ENCODE assay signal across 29 mouse cellular contexts in genomic region chr1:73061491-73062233, GRCm38 (mm10). TPM values are rescaled to one million over a fixed set of nuclear protein-coding genes. Genes with fewer than 3 reads are reported as not detected.
DNase-seq lines count a peak whose midpoint lies in the region; ATAC-seq and TF ChIP-seq lines count a peak whose summit lies in the region.
"Had no signal": no experiment of that assay in that cellular context is flagged by ENCODE, and none has a peak within 500 bp of the region (broad histone marks: within the 10 kb centered on the region; RNA-seq: fewer than 3 reads in every experiment).

No protein-coding gene starts in this region.

- TF ChIP-seq CTCF in lung, postnatal 0 days (IDR thresholded peaks at IDR 0.05): no peak
- no peak for TF ChIP-seq CTCF in layer of hippocampus, adult 2 months (conservative IDR thresholded peaks at IDR 0.05)

- TF ChIP-seq POLR2A in limb, embryonic 14.5 days (IDR thresholded peaks at IDR 0.05; ENCODE audit: borderline replicate concordance, extremely low read depth, insufficient read depth, insufficient read length): no peak

- TF ChIP-seq EP300 in lung, postnatal 0 days (IDR thresholded peaks at IDR 0.05): no peak

- H3K27ac ChIP-seq in hindbrain, embryonic 10.5 days: peak overlapping the region; percentile 46
- H3K27ac ChIP-seq in hindbrain, embryonic 11.5 days (ENCODE audit: low read depth, low read length): no peak overlapping the region
- H3K27ac ChIP-seq in lung, postnatal 0 days (ENCODE audit: low read length): no peak overlapping the region
- peak overlapping the region; percentile 33; the same call in 1 of the 2 replicates for H3K27ac ChIP-seq in kidney, embryonic 15.5 days
- 0 out of 2 replicates have a peak overlapping the region, but pooled peaks have one; percentile 8 for H3K27ac ChIP-seq in limb, embryonic 14.5 days (replicated peaks; ENCODE audit: low read depth, low read length)
- H3K27ac ChIP-seq in layer of hippocampus, adult 2 months: no peak overlapping the region
- no peak overlapping the region for H3K27ac ChIP-seq in heart, embryonic 12.5 days (ENCODE audit: poor library complexity, severe bottlenecking)
- H3K27ac ChIP-seq: forebrain, embryonic 12.5 days; hindbrain, embryonic 15.5 days; intestine, embryonic 15.5 days; liver, embryonic 12.5 days; macrophage had no signal

- H3K4me2 ChIP-seq in hindbrain, embryonic 11.5 days (replicated peaks; ENCODE audit: low read depth, low read length): no peak overlapping the region
- H3K4me2 ChIP-seq in lung, postnatal 0 days (replicated peaks; ENCODE audit: low read depth, low read length): no peak overlapping the region
- H3K4me2 ChIP-seq in kidney, embryonic 15.5 days: no peak overlapping the region
- no peak overlapping the region for H3K4me2 ChIP-seq in limb, embryonic 14.5 days (replicated peaks; ENCODE audit: low read depth, low read length, severe bottlenecking)
- no peak overlapping the region for H3K4me2 ChIP-seq in heart, embryonic 12.5 days
- H3K4me2 ChIP-seq: forebrain, embryonic 12.5 days; heart, embryonic 11.5 days; hindbrain, embryonic 15.5 days; intestine, embryonic 15.5 days; liver, embryonic 12.5 days; midbrain, embryonic 11.5 days had no signal

- no peak overlapping the region for H3K4me3 ChIP-seq in hindbrain, embryonic 10.5 days
- H3K4me3 ChIP-seq in hindbrain, embryonic 11.5 days (ENCODE audit: low read depth, low read length): no peak overlapping the region
- no peak overlapping the region for H3K4me3 ChIP-seq in lung, postnatal 0 days (ENCODE audit: low read depth, low read length)
- no peak overlapping the region for H3K4me3 ChIP-seq in kidney, embryonic 15.5 days (replicated peaks)
- no peak overlapping the region for H3K4me3 ChIP-seq in limb, embryonic 14.5 days (replicated peaks; ENCODE audit: low read length)
- no peak overlapping the region for H3K4me3 ChIP-seq in layer of hippocampus, adult 2 months
- H3K4me3 ChIP-seq in heart, embryonic 12.5 days: no peak overlapping the region
- H3K4me3 ChIP-seq: forebrain, embryonic 12.5 days; hindbrain, embryonic 15.5 days; intestine, embryonic 15.5 days; liver, embryonic 12.5 days had no signal

- H3K9ac ChIP-seq in hindbrain, embryonic 11.5 days (ENCODE audit: low read depth, low read length): no peak overlapping the region
- no peak overlapping the region for H3K9ac ChIP-seq in lung, postnatal 0 days (replicated peaks; ENCODE audit: low read depth)
- H3K9ac ChIP-seq in kidney, embryonic 15.5 days: no peak overlapping the region
- no peak overlapping the region for H3K9ac ChIP-seq in limb, embryonic 14.5 days (ENCODE audit: low read depth, low read length, severe bottlenecking)
- H3K9ac ChIP-seq in heart, embryonic 12.5 days: no peak overlapping the region
- H3K9ac ChIP-seq: forebrain, embryonic 12.5 days; hindbrain, embryonic 15.5 days; intestine, embryonic 15.5 days; liver, embryonic 12.5 days had no signal

- H3K9me3 ChIP-seq in hindbrain, embryonic 10.5 days: no peaks in the 10 kb centered on the region
- H3K9me3 ChIP-seq in hindbrain, embryonic 11.5 days (ENCODE audit: control insufficient read depth, low read length): no peaks in the 10 kb centered on the region
- no peaks in the 10 kb centered on the region for H3K9me3 ChIP-seq in lung, postnatal 0 days (ENCODE audit: low read length)
- no peaks in the 10 kb centered on the region for H3K9me3 ChIP-seq in kidney, embryonic 15.5 days (replicated peaks)
- no peaks in the 10 kb centered on the region for H3K9me3 ChIP-seq in limb, embryonic 14.5 days (ENCODE audit: control insufficient read depth, low read length)
- H3K9me3 ChIP-seq in heart, embryonic 12.5 days (replicated peaks): no peaks in the 10 kb centered on the region
- H3K9me3 ChIP-seq: forebrain, embryonic 12.5 days; hindbrain, embryonic 15.5 days; intestine, embryonic 15.5 days; liver, embryonic 12.5 days had no signal

- 82% methylated on average over 7 of the region's 7 CpGs for WGBS in hindbrain, embryonic 10.5 days
- WGBS in hindbrain, embryonic 11.5 days: 75% methylated on average over 7 of the region's 7 CpGs
- WGBS in lung, postnatal 0 days: 43% methylated on average over 7 of the region's 7 CpGs
- 55% methylated on average over 7 of the region's 7 CpGs for WGBS in kidney, embryonic 15.5 days
- 37% methylated on average over 7 of the region's 7 CpGs for WGBS in limb, embryonic 14.5 days
- WGBS in heart, embryonic 12.5 days: 71% methylated on average over 7 of the region's 7 CpGs

- H3K4me1 ChIP-seq in hindbrain, embryonic 10.5 days (replicated peaks): peaks cover 31% of the 10 kb centered on the region
- H3K4me1 ChIP-seq in hindbrain, embryonic 11.5 days (replicated peaks; ENCODE audit: control insufficient read depth, insufficient read depth, low read length): no peaks in the 10 kb centered on the region
- H3K4me1 ChIP-seq in lung, postnatal 0 days (ENCODE audit: insufficient read depth, low read depth, low read length): no peaks in the 10 kb centered on the region
- no peaks in the 10 kb centered on the region for H3K4me1 ChIP-seq in kidney, embryonic 15.5 days
- peaks cover 11% of the 10 kb centered on the region for H3K4me1 ChIP-seq in limb, embryonic 14.5 days (ENCODE audit: control insufficient read depth, insufficient read depth, low read length)
- no peaks in the 10 kb centered on the region for H3K4me1 ChIP-seq in heart, embryonic 12.5 days (replicated peaks)
- H3K4me1 ChIP-seq: intestine, embryonic 15.5 days had no signal

- ATAC-seq in hindbrain, embryonic 11.5 days (ENCODE audit: low FRiP score): no peak
- peak; percentile 66 for ATAC-seq in lung, postnatal 0 days
- ATAC-seq in kidney, embryonic 15.5 days (replicated peaks; ENCODE audit: low FRiP score): no peak
- ATAC-seq in limb, embryonic 14.5 days (ENCODE audit: low FRiP score, low read depth): peak; percentile 67; the same call in 1 of the 2 replicates
- ATAC-seq in heart, embryonic 12.5 days (ENCODE audit: insufficient number of reproducible peaks, low FRiP score): no peak
- ATAC-seq: CD4-positive, CD25-positive, alpha-beta regulatory T cell, adult 4 months; intestine, embryonic 15.5 days; liver, embryonic 12.5 days had no signal

- H3K27me3 ChIP-seq in hindbrain, embryonic 10.5 days (ENCODE audit: insufficient read depth, poor library complexity, severe bottlenecking): no peaks in the 10 kb centered on the region
- no peaks in the 10 kb centered on the region for H3K27me3 ChIP-seq in hindbrain, embryonic 11.5 days (ENCODE audit: control insufficient read depth, insufficient read depth, low read length)
- no peaks in the 10 kb centered on the region for H3K27me3 ChIP-seq in lung, postnatal 0 days (replicated peaks; ENCODE audit: insufficient read depth, low read length)
- H3K27me3 ChIP-seq in kidney, embryonic 15.5 days: no peaks in the 10 kb centered on the region
- H3K27me3 ChIP-seq in limb, embryonic 14.5 days (ENCODE audit: control insufficient read depth, insufficient read depth, low read length): no peaks in the 10 kb centered on the region
- no peaks in the 10 kb centered on the region for H3K27me3 ChIP-seq in heart, embryonic 12.5 days (replicated peaks)
- H3K27me3 ChIP-seq: forebrain, embryonic 12.5 days; hindbrain, embryonic 15.5 days; intestine, embryonic 15.5 days had no signal

- H3K36me3 ChIP-seq in hindbrain, embryonic 10.5 days: no peaks in the 10 kb centered on the region
- H3K36me3 ChIP-seq in hindbrain, embryonic 11.5 days (ENCODE audit: control insufficient read depth, insufficient read depth, low read length): no peaks in the 10 kb centered on the region
- H3K36me3 ChIP-seq in lung, postnatal 0 days (ENCODE audit: insufficient read depth, low read length): no peaks in the 10 kb centered on the region
- no peaks in the 10 kb centered on the region for H3K36me3 ChIP-seq in kidney, embryonic 15.5 days
- no peaks in the 10 kb centered on the region for H3K36me3 ChIP-seq in limb, embryonic 14.5 days (ENCODE audit: control insufficient read depth, insufficient read depth, low read length)
- H3K36me3 ChIP-seq in heart, embryonic 12.5 days: no peaks in the 10 kb centered on the region
- H3K36me3 ChIP-seq: forebrain, embryonic 12.5 days; hindbrain, embryonic 15.5 days; intestine, embryonic 15.5 days; liver, embryonic 12.5 days had no signal

- no peak for DNase-seq in hindbrain, embryonic 10.5 days (ENCODE audit: low spot score)
- no peak for DNase-seq in hindbrain, embryonic 11.5 days (ENCODE audit: low spot score)
- DNase-seq in lung, postnatal 0 days (ENCODE audit: low spot score): peak; percentile 59
- DNase-seq in lung, postnatal 14 days: no peak
- no peak for DNase-seq in limb, embryonic 14.5 days (ENCODE audit: low spot score)
- DNase-seq in layer of hippocampus, adult 2 months (ENCODE audit: low spot score in 2 of 2): no peak
- DNase-seq: adrenal gland, postnatal 36 days; cerebellum, adult 11-12 months; cerebellum, postnatal 14 days; heart, postnatal 14 days had no signal

RNA-seq across cellular contexts. Expression of gene Tnp1, which starts 46.0 kb away (rescaled TPM):
- not detected in 2 replicates for polyA plus RNA-seq in hindbrain, embryonic 10.5 days (2016; fragmentation: Nextera tagmentation; extraction: Ambion mirVana)
- not detected in 2 replicates for polyA plus RNA-seq in hindbrain, embryonic 11.5 days (2014; fragmentation: Nextera tagmentation; extraction: Ambion mirVana)
- polyA plus RNA-seq in lung, postnatal 0 days (2015; fragmentation: Nextera tagmentation; extraction: Ambion mirVana): not detected in 2 replicates
- not detected in 2 replicates for polyA plus RNA-seq in kidney, embryonic 15.5 days (2015; fragmentation: Nextera tagmentation; extraction: Ambion mirVana)
- polyA plus RNA-seq in limb, embryonic 14.5 days (2012; rRNA removed): not detected in 2 replicates
- not detected in 2 replicates for polyA plus RNA-seq in limb, embryonic 14.5 days (2014; fragmentation: Nextera tagmentation; extraction: Ambion mirVana)
- not detected for total RNA-seq in layer of hippocampus, adult 2 months (2021)
- not detected in 2 replicates for polyA plus RNA-seq in heart, embryonic 12.5 days (2016; fragmentation: Nextera tagmentation; extraction: Ambion mirVana)
- total RNA-seq: adrenal gland, postnatal 36 days; ES-E14; gastrocnemius, adult 8-10 months; granulocyte monocyte progenitor cell, adult 5-6 weeks; heart, postnatal 14 days; layer of hippocampus, adult 18-20 months; left cerebral cortex, postnatal 36 days had no signal
- polyA plus RNA-seq: CD4-positive, CD25-positive, alpha-beta regulatory T cell, adult 4 months; embryonic facial prominence, embryonic 14.5 days; forebrain, embryonic 12.5 days; heart, embryonic 11.5 days; hindbrain, embryonic 15.5 days; intestine, embryonic 15.5 days; liver, embryonic 12.5 days; macrophage; midbrain, embryonic 11.5 days; neural tube, embryonic 11.5 days; thymus, postnatal 0 days; urinary bladder, adult 2 months had no signal

Comparison
In these comparisons a context has a peak if more than half of its experiments do, and no peak if none do; other contexts are left out.
1. H3K27ac ChIP-seq: peak in hindbrain, embryonic 10.5 days (single experiment), kidney, embryonic 15.5 days (single experiment) and limb, embryonic 14.5 days (single experiment); none in hindbrain, embryonic 11.5 days (single experiment), lung, postnatal 0 days (single experiment), layer of hippocampus, adult 2 months (single experiment) and heart, embryonic 12.5 days (single experiment).
2. ATAC-seq: peak in lung, postnatal 0 days (single experiment) and limb, embryonic 14.5 days (single experiment); none in hindbrain, embryonic 11.5 days (single experiment), kidney, embryonic 15.5 days (single experiment) and heart, embryonic 12.5 days (single experiment).